Mouse (Mus musculus): ENCODE measurements around the gene Ubash3a. TPM values are rescaled to one million over a fixed set of nuclear protein-coding genes. Genes with fewer than 3 reads are reported as not detected.
"Not testable (repeated sequence)": the region's sequence is repeated elsewhere in the genome, so short reads cannot be mapped to it uniquely, and the experiment has no call there.

Ubash3a gene
- total and polyA plus RNA-seq, 3 experiments, result 0.29 to 0.36 TPM; not detected in 1

DNA sequence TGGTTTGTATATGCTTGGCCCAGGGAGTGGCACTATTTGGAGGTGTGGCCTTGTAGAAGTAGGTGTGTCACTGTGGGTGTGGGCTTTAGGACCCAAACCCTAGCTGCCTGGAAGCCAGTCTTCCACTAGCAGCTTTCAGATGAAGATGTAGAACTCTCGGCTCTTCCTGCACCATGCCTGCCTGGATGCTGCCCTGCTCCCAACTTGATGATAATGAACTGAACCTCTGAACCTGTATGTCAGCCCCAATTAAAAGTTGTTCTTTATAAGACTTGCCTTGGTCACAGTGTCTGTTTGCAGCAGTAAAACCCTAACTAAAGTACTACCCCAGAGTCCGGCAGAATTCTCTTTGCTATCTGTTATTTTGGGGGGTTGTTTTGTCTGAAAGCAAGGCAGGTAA lies 62.1 kb downstream of the Ubash3a start:
- Histone ChIP-seq H3K9ac (ENCODE audit: low read depth, low read length) (no peak overlapping the region), H3K36me3 (ENCODE audit: control insufficient read depth, insufficient read depth, low read length) (no peaks in the 10 kb centered on the region), H3K79me2 (replicated peaks; ENCODE audit: control insufficient read depth, insufficient read depth, low read length) (no peaks in the 10 kb centered on the region), H3K4me1 (ENCODE audit: control insufficient read depth, insufficient read depth, low read length) (no peaks in the 10 kb centered on the region), H3K27me3 (ENCODE audit: control insufficient read depth, insufficient read depth, low read length) (no peaks in the 10 kb centered on the region), H3K27ac (no peak overlapping the region), H3K4me3 (no peak overlapping the region)
- 89% methylated on average over 2 of the region's 2 CpGs for WGBS
- DNase-seq, result peak in 1 of 2 experiments; percentile 14
- no peak for TF ChIP-seq POLR2A (IDR thresholded peaks at IDR 0.05; ENCODE audit: insufficient read depth, low read depth, low read length)
- no peak for TF ChIP-seq EP300 (IDR thresholded peaks at IDR 0.05; ENCODE audit: insufficient read depth, low read depth, low read length)
- TF ChIP-seq CTCF (IDR thresholded peaks at IDR 0.05), result no peak
- intact Hi-C loops (cut with DNase I), result loop anchor here (2.0 to 10.0 kb wide), 2 partner anchors 15 to 135 kb away; no protein-coding TSS in a partner anchor

DNA sequence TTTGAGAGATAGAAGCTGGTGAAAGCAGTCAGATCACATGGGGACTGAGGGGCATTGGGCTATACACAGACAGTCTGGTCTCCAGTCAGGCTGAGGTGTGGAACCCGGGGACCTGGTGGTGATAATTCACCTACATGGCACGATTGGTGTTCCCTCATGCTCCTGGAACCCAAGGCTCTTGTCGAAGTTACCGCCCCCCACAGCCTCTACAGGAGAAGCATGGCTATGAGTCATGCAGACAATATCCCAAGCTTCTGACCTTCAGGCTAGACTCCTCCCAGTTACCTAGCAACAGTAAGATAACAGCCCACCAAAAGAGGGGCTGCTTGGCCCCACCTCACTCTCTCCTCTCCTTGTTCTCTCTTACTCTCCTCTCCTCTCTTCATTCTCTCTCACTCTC lies 62.6 kb downstream of the Ubash3a start:
- peak in 1 of 2 experiments; percentile 14 for DNase-seq
- Histone ChIP-seq H3K9ac (ENCODE audit: low read depth, low read length) (no peak overlapping the region), H3K27me3 (ENCODE audit: control insufficient read depth, insufficient read depth, low read length) (no peaks in the 10 kb centered on the region), H3K79me2 (replicated peaks; ENCODE audit: control insufficient read depth, insufficient read depth, low read length) (no peaks in the 10 kb centered on the region), H3K4me3 (no peak overlapping the region), H3K4me1 (ENCODE audit: control insufficient read depth, insufficient read depth, low read length) (no peaks in the 10 kb centered on the region), H3K27ac (no peak overlapping the region), H3K36me3 (ENCODE audit: control insufficient read depth, insufficient read depth, low read length) (no peaks in the 10 kb centered on the region)
- WGBS, result 52% methylated on average over 4 of the region's 4 CpGs
- intact Hi-C loops (cut with DNase I), result loop anchor here (2.0 to 10.0 kb wide), 2 partner anchors 15 to 135 kb away; no protein-coding TSS in a partner anchor
- TF ChIP-seq CTCF (IDR thresholded peaks at IDR 0.05), result no peak
- no peak for TF ChIP-seq EP300 (IDR thresholded peaks at IDR 0.05; ENCODE audit: insufficient read depth, low read depth, low read length)
- no peak for TF ChIP-seq POLR2A (IDR thresholded peaks at IDR 0.05; ENCODE audit: insufficient read depth, low read depth, low read length)

DNA sequence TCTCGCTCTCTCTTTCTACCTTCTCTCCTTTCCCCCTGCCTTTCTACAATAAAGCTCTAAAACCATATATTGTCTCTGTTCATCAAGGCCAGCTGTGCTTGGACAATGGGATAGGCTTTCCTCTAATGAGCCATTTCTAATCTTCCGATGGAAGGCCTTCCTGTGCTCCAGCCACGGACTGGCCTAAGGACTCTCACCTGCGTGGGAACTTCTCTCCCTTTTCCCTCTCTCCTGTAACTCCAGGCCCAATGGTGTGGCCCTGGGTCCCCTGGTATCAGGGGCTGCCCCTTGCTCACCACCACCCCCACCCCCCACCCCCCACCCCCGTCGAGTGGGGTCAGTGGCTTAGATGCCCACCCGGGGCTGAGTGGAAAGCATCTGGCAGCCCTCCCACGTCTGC lies 63.1 kb downstream of the Ubash3a start:
- H3K27ac ChIP-seq; H3K9ac ChIP-seq (ENCODE audit: low read depth, low read length); H3K4me1 ChIP-seq (ENCODE audit: control insufficient read depth, insufficient read depth, low read length); H3K27me3 ChIP-seq (ENCODE audit: control insufficient read depth, insufficient read depth, low read length); H3K36me3 ChIP-seq (ENCODE audit: control insufficient read depth, insufficient read depth, low read length); H3K4me3 ChIP-seq; H3K79me2 ChIP-seq (replicated peaks; ENCODE audit: control insufficient read depth, insufficient read depth, low read length): not testable (repeated sequence)
- intact Hi-C loops (cut with DNase I), result loop anchor here (2.0 to 10.0 kb wide), 2 partner anchors 16 to 136 kb away; no protein-coding TSS in a partner anchor
- DNase-seq, result peak in 1 of 2 experiments; percentile 12
- 60% methylated on average over 8 of the region's 8 CpGs for WGBS

GRCm38 (mm10) chr17:31271136-31271851 lies 63.6 kb downstream of the Ubash3a start:
- WGBS, result 31% methylated on average over 7 of the region's 7 CpGs
- Histone ChIP-seq H3K9ac (ENCODE audit: low read depth, low read length) (no peak overlapping the region), H3K4me3 (no peak overlapping the region), H3K27me3 (ENCODE audit: control insufficient read depth, insufficient read depth, low read length) (no peaks in the 10 kb centered on the region), H3K27ac (no peak overlapping the region), H3K36me3 (ENCODE audit: control insufficient read depth, insufficient read depth, low read length) (no peaks in the 10 kb centered on the region), H3K79me2 (replicated peaks; ENCODE audit: control insufficient read depth, insufficient read depth, low read length) (no peaks in the 10 kb centered on the region), H3K4me1 (ENCODE audit: control insufficient read depth, insufficient read depth, low read length) (no peaks in the 10 kb centered on the region)
- intact Hi-C loops (cut with DNase I), result loop anchor here (2.0 to 10.0 kb wide), 2 partner anchors 16 to 136 kb away; no protein-coding TSS in a partner anchor
- peak; percentile 61 for TF ChIP-seq CTCF (IDR thresholded peaks at IDR 0.05)
- no peak for TF ChIP-seq POLR2A (IDR thresholded peaks at IDR 0.05; ENCODE audit: insufficient read depth, low read depth, low read length)
- DNase-seq, result peak in 1 of 2 experiments; percentile 18

- no peak overlapping the region for H3K9ac ChIP-seq (ENCODE audit: low read depth, low read length)
- H3K36me3 ChIP-seq (ENCODE audit: control insufficient read depth, insufficient read depth, low read length), result no peaks in the 10 kb centered on the region
- 79% methylated on average over 9 of the region's 9 CpGs for WGBS
- H3K4me1 ChIP-seq (ENCODE audit: control insufficient read depth, insufficient read depth, low read length), result no peaks in the 10 kb centered on the region
- peak in 1 of 2 experiments; percentile 15 for DNase-seq
- no peaks in the 10 kb centered on the region for H3K79me2 ChIP-seq (replicated peaks; ENCODE audit: control insufficient read depth, insufficient read depth, low read length)
- no peaks in the 10 kb centered on the region for H3K27me3 ChIP-seq (ENCODE audit: control insufficient read depth, insufficient read depth, low read length)
- no peak overlapping the region for H3K27ac ChIP-seq
- intact Hi-C loops (cut with DNase I), result loop anchor here (10.0 kb wide), 1 partner anchor 138 kb away; no protein-coding TSS in a partner anchor
- H3K4me3 ChIP-seq, result no peak overlapping the region
- TF ChIP-seq POLR2A (IDR thresholded peaks at IDR 0.05; ENCODE audit: insufficient read depth, low read depth, low read length), result no peak
- TF ChIP-seq CTCF (IDR thresholded peaks at IDR 0.05), result no peak
- no peak for TF ChIP-seq EP300 (IDR thresholded peaks at IDR 0.05; ENCODE audit: insufficient read depth, low read depth, low read length)
These were observed 64.9 kb downstream of the Ubash3a start for GRCm38 (mm10) chr17:31272416-31273165.

GRCm38 (mm10) chr17:31273631-31274030 lies 66.0 kb downstream of the Ubash3a start:
- Histone ChIP-seq H3K27me3 (ENCODE audit: control insufficient read depth, insufficient read depth, low read length) (no peaks in the 10 kb centered on the region), H3K4me1 (ENCODE audit: control insufficient read depth, insufficient read depth, low read length) (no peaks in the 10 kb centered on the region), H3K79me2 (replicated peaks; ENCODE audit: control insufficient read depth, insufficient read depth, low read length) (no peaks in the 10 kb centered on the region), H3K4me3 (no peak overlapping the region), H3K36me3 (ENCODE audit: control insufficient read depth, insufficient read depth, low read length) (no peaks in the 10 kb centered on the region), H3K9ac (ENCODE audit: low read depth, low read length) (no peak overlapping the region), H3K27ac (no peak overlapping the region)
- no peak for TF ChIP-seq EP300 (IDR thresholded peaks at IDR 0.05; ENCODE audit: insufficient read depth, low read depth, low read length)
- no peak for TF ChIP-seq CTCF (IDR thresholded peaks at IDR 0.05)
- TF ChIP-seq POLR2A (IDR thresholded peaks at IDR 0.05; ENCODE audit: insufficient read depth, low read depth, low read length), result no peak
- DNase-seq, result no peak
- 88% methylated on average over 8 of the region's 8 CpGs for WGBS
- intact Hi-C loops (cut with DNase I), result loop anchor here (10.0 kb wide), 1 partner anchor 139 kb away; no protein-coding TSS in a partner anchor

All from heart, adult 2 months (tissue).